Mouse (Mus musculus) thymus, postnatal 10 days (tissue): Measurements from ENCODE around the gene Celf1.

Experiments
- DNase-seq, 2 experiments: peaks; one replicate each; pipeline ENCODE4 v3.0.0; 2021; ENCODE audit warnings: low spot score in 2 of 2

The Celf1 gene

GRCm38 (mm10) chr2:90939750-90940149 lies 432 bp upstream of the Celf1 start:
- DNase-seq = no peak

GRCm38 (mm10) chr2:90941744-90942143 lies 1.6 kb downstream of the Celf1 start:
- DNase-seq = no peak

GRCm38 (mm10) chr2:90950149-90950548 lies 10.0 kb downstream of the Celf1 start:
- DNase-seq = no peak

DNA sequence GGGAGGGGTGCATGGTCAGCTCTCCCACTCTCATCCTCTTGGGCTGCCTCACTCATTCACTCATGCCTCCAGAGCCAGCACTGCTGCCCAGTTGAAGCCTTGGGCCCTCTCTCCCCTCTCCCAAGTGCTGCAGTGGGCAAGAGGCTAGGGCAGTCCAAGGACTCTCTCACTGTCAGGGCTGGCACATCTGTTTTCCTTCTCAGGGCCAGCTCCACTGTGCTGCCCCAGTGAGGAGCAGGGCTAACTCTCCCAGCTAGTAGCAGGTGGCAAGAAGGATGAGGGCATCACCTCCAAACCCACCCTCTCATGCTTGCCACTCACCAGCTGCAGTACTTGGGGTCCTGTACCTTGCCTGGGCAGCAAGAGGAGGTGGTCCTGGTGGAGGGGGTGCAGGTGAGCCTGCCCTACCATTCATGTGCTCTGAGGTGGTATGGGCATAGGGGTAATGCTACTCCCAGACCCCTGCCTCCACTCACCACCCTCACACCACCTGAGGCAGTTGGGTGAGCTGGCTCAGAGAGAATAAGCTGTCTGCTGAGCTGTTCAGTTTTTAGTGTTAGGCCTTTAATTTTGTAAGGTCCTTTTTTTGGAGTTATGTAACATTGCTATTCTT lies 10.5 kb downstream of the Celf1 start:
- no peak for DNase-seq

- no peak for DNase-seq
Observed at GRCm38 (mm10) chr2:90953461-90953860, 13.3 kb downstream of the Celf1 start.

GRCm38 (mm10) chr2:90956053-90956452 lies 15.9 kb downstream of the Celf1 start:
- no peak for DNase-seq

GRCm38 (mm10) chr2:90958856-90959255 lies 18.7 kb downstream of the Celf1 start:
- DNase-seq = no peak

GRCm38 (mm10) chr2:90960012-90960411 lies 19.8 kb downstream of the Celf1 start:
- no peak for DNase-seq

GRCm38 (mm10) chr2:90963304-90963703 lies 23.1 kb downstream of the Celf1 start:
- DNase-seq = no peak

- DNase-seq = no peak
Observed at GRCm38 (mm10) chr2:90964811-90965465, 24.8 kb downstream of the Celf1 start.

GRCm38 (mm10) chr2:90965466-90966080 lies 25.4 kb downstream of the Celf1 start:
- DNase-seq = no peak

DNA sequence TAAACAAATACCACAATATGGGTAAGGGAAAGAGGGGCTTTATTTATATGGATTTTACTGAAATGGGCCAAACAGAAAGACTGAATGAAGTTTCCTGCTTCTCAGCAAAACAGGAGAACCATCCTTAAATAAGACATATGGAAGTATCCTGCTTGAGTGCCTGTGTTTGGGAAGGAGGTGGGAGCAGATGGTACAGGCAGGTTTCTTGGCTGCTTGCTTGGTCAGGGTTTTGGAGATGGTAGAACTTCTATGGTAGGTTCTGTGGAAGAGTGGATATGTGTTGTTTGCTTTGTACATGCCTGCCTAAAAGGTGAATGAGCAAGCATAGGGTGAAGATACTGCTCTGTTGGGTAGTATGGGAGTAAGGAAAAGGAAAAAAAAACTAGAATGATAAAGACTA lies 30.4 kb downstream of the Celf1 start:
- no peak for DNase-seq

GRCm38 (mm10) chr2:90974101-90974500 lies 33.9 kb downstream of the Celf1 start:
- no peak for DNase-seq

DNA sequence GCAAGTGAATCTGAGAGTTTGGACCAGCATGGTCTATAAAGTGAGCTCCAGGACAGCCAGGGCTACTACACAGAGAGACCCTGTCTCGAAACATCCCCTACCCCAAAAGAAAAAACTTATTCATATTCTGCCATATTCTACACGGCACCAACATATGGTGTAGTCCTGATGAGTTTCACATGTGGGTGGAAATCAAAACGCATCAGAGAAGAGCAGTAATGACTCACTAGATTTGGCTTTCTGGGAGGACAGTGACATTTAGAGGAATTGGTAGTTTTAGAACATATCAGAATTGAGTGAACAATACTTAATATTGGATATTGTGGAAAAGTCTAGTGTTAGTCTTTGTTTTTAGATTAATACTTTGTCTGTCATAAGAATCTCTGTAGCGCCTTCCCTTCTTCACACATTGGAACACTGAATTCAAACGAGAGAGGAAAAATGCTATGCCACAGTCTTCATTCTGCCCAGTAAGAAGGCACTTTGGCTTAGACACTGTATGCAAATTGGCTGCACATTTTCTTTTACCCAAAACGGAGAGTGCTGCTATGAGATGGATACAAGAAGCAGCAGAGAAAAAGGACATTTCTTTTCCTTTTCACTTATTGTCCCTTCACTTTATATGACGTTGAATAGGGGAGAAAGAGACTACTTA lies 35.1 kb downstream of the Celf1 start:
- DNase-seq = no peak

DNA sequence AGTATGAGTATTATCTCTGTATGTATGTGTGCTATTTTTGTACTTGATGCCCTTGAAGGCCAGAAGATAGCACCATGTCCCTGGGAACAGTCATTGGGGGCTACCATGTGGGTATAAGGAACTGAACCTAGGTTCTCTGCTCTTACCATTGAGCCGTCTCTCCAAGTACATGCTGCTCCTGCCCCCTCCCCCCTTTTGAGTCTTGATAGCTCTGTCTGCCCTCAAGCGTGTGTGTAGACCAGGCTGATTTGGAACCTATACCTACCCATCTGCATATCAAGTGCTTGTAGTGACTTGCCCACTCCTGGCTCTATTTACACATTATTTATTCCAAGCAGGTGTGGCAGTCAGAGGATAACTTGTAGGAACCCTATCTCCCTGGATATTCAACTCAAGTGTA lies 36.4 kb downstream of the Celf1 start:
- no peak for DNase-seq

GRCm38 (mm10) chr2:90977291-90977690 lies 37.1 kb downstream of the Celf1 start:
- DNase-seq = no peak

DNA sequence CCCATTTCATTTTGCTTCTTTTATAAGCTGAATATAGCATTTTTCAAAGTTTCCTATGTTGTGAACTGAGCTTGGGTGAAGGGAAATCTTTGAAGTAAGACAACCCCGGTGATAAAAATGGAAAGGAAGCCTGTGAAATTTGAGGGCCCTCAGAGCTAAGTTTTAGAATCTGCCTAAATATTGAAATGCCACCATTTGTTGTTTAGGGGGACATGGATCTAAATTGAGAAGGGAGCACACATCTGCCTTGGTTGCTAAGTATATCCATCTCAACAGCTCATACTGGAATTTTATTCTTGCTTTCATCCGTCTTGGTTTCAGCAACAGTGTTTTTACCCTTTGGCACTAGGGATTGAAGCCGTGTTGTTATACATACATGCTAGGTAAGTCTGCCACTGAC lies 45.9 kb downstream of the Celf1 start:
- DNase-seq = no peak

DNA sequence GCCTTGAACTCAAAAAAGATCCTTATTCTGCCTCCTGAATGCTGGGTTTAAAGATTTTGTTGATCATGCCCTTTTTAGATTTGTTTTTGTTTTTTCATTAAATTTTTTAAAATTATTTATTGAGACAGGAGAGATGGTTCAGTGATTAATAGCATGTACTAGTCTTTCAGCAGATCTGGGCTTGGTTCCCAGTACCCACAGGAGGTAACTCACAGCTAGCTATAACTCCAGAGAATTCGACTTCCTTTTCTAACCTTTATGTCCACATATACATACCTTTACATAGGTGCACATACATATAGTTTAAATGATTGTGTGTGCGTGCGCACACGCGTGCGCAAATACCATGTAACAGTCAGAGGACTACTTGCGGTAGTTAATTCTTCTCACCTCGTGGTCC lies 68.4 kb downstream of the Celf1 start:
- DNase-seq = no peak

GRCm38 (mm10) chr2:91013881-91014280 lies 73.7 kb downstream of the Celf1 start:
- DNase-seq = no peak

DNA sequence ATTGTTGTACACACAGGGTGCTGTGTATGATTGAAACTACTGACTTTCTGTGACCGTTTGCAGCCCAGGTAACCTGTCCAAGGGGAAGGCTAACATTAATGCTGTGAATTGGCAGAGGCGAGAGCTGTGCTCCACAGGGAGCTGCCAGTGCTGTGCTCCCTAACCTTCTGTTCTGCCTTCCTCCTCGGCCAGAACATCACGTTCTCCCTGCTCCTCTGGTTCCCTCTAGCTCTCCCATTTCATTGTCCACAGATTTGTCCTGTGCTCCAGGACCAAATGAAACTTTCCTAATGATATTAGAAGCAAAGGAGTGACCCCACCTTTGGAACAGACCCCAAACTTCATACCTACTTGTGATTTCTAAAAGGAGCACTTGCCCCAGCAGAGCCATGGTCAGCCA lies 75.2 kb downstream of the Celf1 start:
- no peak for DNase-seq

GRCm38 (mm10) chr2:91018061-91018788 lies 78.0 kb downstream of the Celf1 start:
- no peak for DNase-seq

DNA sequence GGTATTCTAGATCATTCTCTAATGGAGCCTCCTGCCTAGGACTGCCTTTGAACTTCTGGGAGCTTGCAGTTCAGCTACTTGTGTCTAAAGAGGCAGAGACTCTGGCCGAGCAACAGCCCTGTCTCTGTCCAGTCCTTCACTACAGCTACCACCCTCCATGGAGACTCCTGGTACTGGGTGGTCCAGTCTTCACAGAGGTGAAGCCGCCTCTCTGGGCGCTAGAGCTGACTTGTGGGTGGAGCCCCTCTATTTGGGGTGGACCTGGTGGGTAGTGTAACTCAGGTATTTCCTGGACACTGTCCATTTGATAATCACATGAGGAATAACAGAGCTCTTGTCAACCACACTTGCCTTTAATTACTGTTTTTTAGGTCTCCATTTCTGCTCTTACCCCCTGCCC lies 79.7 kb downstream of the Celf1 start:
- DNase-seq = no peak
